Mouse (Mus musculus) lung, adult 2 months (tissue): Measurements from ENCODE around the gene Sptbn2. TPM values are rescaled to one million over a fixed set of nuclear protein-coding genes. Genes with fewer than 3 reads are reported as not detected.

Experiments
- DNase-seq: peaks from one replicate; pipeline ENCODE4 v3.0.0; 2022
- H3K4me1 ChIP-seq: fragments of 200-500 bp; 2 replicates; pipeline ENCODE4 v1.6.1; 2011; ENCODE audit warnings: low read length; ENCODE audit not compliant: control insufficient read depth, insufficient read depth
- H3K4me3 ChIP-seq: fragments of 200-500 bp; replicated peaks from 2 replicates; pipeline ENCODE3; 2011; ENCODE audit warnings: low read depth, mild to moderate bottlenecking, control low read depth, low read length; ENCODE audit errors: extremely low read depth
- CTCF ChIP-seq: fragments of 200-500 bp; IDR thresholded peaks from 2 replicates; pipeline ENCODE4 v1.5.1; 2011; ENCODE audit warnings: mild to moderate bottlenecking, low read length, control low read depth; ENCODE audit not compliant: insufficient read depth
- POLR2A ChIP-seq: fragments of 200-500 bp; IDR thresholded peaks from 2 replicates; pipeline ENCODE4 v1.6.1; 2011; ENCODE audit warnings: low read depth, mild to moderate bottlenecking, control low read depth, low read length, borderline replicate concordance; ENCODE audit errors: extremely low read depth
- WGBS: fragments of 180-500 bp; shearing (Covaris S2); methylation state at CpG from one replicate; pipeline ENCODE4 v1.1.7; 2018; 5-methylcytosine and 5-hydroxymethylcytosine counted together
- polyA plus RNA-seq: library from polyadenylated mRNA; depleted of rRNA; stranded (reverse); fragments of >200 nt; gene quantifications from 2 replicates; pipeline ENCODE4 v1.2.3, GENCODE M21; 2012

Gene Sptbn2
- polyA plus RNA-seq, 1 experiment = 4.4 TPM

- WGBS = 19% methylated on average over 12 of the region's 12 CpGs
- H3K4me1 ChIP-seq = peaks cover 3% of the 10 kb centered on the region; the same call in 1 of the 2 replicates
- no peak overlapping the region for H3K4me3 ChIP-seq
- peak; percentile 16 for DNase-seq
- no peak for TF ChIP-seq CTCF
- no peak for TF ChIP-seq POLR2A
Observed at GRCm38 (mm10) chr19:4718716-4719115, 7.7 kb downstream of the Sptbn2 start.

GRCm38 (mm10) chr19:4719351-4719764 lies 8.4 kb downstream of the Sptbn2 start:
- TF ChIP-seq CTCF (no peak), POLR2A (peak; percentile 39; the same call in 1 of the 2 replicates)
- Histone ChIP-seq H3K4me3 (no peak overlapping the region), H3K4me1 (peaks cover 3% of the 10 kb centered on the region; the same call in 1 of the 2 replicates)
- DNase-seq = peak; percentile 42
- WGBS = 33% methylated on average over 5 of the region's 5 CpGs

DNA sequence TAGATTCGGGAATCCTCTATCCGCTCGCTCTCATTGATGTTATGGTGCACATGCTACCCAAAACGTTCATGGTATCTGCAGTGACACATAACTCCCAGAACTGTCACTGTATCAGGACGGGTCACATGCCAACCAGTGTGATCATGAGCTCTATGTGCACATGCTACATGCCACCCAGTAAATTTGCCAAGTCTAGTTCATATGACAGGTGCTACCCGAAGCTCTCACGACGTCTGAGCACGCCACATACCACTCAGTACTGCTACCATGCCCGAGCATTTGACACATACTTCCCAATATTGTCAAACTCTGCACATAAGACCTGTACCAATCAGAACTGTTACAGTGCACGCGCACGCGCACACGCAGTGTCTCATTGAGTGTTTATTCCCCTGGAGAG lies 9.1 kb downstream of the Sptbn2 start:
- DNase-seq = peak; percentile 23
- WGBS = 78% methylated on average over 15 of the region's 15 CpGs
- Histone ChIP-seq H3K4me1 (peaks cover 3% of the 10 kb centered on the region; the same call in 1 of the 2 replicates), H3K4me3 (peak overlapping the region; percentile 1)
- TF ChIP-seq POLR2A (no peak), CTCF (no peak)

DNA sequence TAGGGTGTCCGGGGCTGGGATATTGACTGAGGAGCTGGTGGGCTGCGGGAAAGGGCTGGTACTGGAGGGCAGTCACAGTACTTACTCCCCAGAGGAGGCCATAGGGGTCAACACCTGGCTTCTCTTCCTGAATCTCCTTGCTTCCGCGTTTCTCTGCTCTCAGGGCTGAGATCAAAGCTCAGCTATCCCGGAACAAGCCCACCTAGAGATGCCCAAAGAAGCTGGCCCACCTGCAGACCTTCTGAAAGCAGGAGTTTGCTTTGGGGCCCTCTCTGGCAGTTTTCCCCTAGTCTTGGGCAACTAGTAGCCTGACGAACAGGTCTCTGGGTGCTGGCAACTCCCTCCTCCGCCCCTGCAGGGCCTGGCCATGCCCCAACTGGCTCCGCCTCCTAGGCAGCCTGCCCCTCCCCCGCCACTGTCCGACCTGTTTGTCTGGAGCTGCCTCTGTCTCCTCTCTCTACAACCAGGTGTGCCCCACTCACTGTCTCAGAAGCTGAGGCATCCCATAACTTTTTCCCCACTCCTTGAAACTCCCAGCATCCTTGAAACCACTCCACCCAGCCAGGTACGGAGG lies 9.8 kb downstream of the Sptbn2 start:
- TF ChIP-seq POLR2A (no peak; the same call in 1 of the 2 replicates), CTCF (no peak)
- Histone ChIP-seq H3K4me1 (peaks cover 3% of the 10 kb centered on the region; the same call in 1 of the 2 replicates), H3K4me3 (peak overlapping the region; percentile 37)
- DNase-seq = peak; percentile 77
- WGBS = 33% methylated on average over 11 of the region's 11 CpGs

- DNase-seq = no peak
- H3K4me1 ChIP-seq = no peaks in the 10 kb centered on the region
- 62% methylated on average over 9 of the region's 9 CpGs for WGBS
- no peak overlapping the region for H3K4me3 ChIP-seq
- TF ChIP-seq CTCF (no peak), POLR2A (no peak)
Observed at GRCm38 (mm10) chr19:4729186-4729585, 18.2 kb downstream of the Sptbn2 start.

DNA sequence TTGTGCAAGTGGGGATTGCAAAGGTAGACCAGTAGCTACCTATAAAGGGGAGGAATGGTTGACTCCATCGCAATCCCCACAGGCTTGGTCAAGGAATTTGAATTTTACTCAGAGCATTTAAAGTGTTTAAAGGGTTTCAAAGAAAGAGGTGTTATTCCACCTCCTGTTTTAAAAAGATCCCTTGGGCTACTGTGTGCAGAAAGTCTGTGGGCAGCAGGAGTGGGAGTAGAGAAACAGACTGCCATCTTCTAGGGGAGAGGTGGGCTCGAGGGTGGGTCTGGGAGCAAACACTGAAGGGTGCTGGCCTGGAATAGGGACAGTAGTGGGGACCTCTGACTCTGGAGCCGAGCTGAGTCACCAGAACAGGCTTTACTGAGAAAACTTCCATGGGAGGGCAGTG lies 22.1 kb downstream of the Sptbn2 start:
- Histone ChIP-seq H3K4me3 (no peak overlapping the region), H3K4me1 (no peaks in the 10 kb centered on the region)
- no peak for DNase-seq
- 80% methylated on average over 3 of the region's 3 CpGs for WGBS
- TF ChIP-seq CTCF (no peak), POLR2A (no peak)

DNA sequence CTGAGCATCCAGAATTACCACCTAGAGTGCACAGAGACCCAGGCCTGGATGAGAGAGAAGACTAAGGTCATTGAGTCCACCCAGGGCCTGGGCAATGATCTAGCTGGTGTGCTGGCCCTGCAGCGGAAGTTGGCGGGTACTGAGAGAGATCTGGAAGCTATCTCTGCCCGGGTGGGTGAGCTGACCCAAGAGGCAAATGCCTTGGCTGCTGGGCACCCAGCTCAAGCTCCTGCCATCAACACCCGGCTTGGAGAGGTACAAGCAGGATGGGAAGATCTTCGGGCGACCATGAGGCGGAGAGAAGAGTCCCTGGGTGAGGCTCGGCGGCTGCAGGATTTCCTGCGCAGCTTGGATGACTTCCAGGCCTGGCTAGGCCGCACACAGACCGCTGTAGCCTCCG lies 26.9 kb downstream of the Sptbn2 start:
- TF ChIP-seq POLR2A = no peak
- no peak for TF ChIP-seq CTCF
- 58% methylated on average over 13 of the region's 13 CpGs for WGBS

GRCm38 (mm10) chr19:4739053-4739452 lies 28.1 kb downstream of the Sptbn2 start:
- DNase-seq = no peak
- TF ChIP-seq CTCF (no peak), POLR2A (no peak)
- H3K4me3 ChIP-seq = no peak overlapping the region
- H3K4me1 ChIP-seq = no peaks in the 10 kb centered on the region
- 94% methylated on average over 11 of the region's 11 CpGs for WGBS

More for the DNA sequence above, 26.9 kb downstream of the Sptbn2 start:
- no peak overlapping the region for H3K4me3 ChIP-seq
- no peaks in the 10 kb centered on the region for H3K4me1 ChIP-seq
- DNase-seq = no peak

GRCm38 (mm10) chr19:4739762-4740161 lies 28.8 kb downstream of the Sptbn2 start:
- H3K4me3 ChIP-seq = no peak overlapping the region
- no peak for TF ChIP-seq CTCF
- TF ChIP-seq POLR2A = no peak
- WGBS = 87% methylated on average over 5 of the region's 5 CpGs
- no peak for DNase-seq
- no peaks in the 10 kb centered on the region for H3K4me1 ChIP-seq

DNA sequence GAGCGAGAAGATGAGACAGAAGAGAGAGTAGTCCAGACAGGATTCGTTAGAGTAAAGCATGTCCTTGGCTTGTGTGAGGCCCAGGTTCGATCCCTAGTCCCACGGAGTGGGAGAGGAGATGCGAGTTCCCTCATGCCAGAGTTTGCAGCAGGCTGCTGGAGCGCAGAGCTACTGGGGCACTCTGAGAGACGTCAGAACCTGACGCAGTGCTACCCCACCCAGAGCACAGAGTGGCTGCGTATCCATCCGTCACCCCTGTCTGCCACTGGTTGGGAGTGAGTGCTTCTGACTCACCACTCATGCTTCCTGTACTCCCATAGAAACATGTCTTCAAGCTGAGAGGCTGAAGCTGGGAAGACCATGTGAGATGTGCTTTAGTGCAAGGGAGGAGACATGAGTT lies 30.5 kb downstream of the Sptbn2 start:
- 71% methylated on average over 10 of the region's 10 CpGs for WGBS
- no peak for TF ChIP-seq POLR2A
- TF ChIP-seq CTCF = no peak
- H3K4me3 ChIP-seq = no peak overlapping the region
- no peaks in the 10 kb centered on the region for H3K4me1 ChIP-seq
- no peak for DNase-seq

- WGBS = 89% methylated on average over 6 of the region's 6 CpGs
Observed at GRCm38 (mm10) chr19:4742229-4742628, 31.3 kb downstream of the Sptbn2 start.

More at GRCm38 (mm10) chr19:4742229-4742628, 31.3 kb downstream of the Sptbn2 start:
- no peak for TF ChIP-seq CTCF
- no peak for TF ChIP-seq POLR2A
- Histone ChIP-seq H3K4me3 (no peak overlapping the region), H3K4me1 (no peaks in the 10 kb centered on the region)
- DNase-seq = no peak
